Mouse (Mus musculus) MEL (cell line): ENCODE results near the gene Cnppd1. TPM values are rescaled to one million over a fixed set of nuclear protein-coding genes. Genes with fewer than 3 reads are reported as not detected.

Source experiments
- DNase-seq: peaks from one replicate; pipeline ENCODE4 v3.0.0; 2011; ENCODE audit warnings: low read depth, low spot score
- H3K27ac ChIP-seq: 2 replicates; pipeline ENCODE4 v1.5.1; 2012; ENCODE audit warnings: low read depth, mild to moderate bottlenecking, control low read depth, low read length, moderate library complexity; ENCODE audit not compliant: control insufficient read depth
- H3K27me3 ChIP-seq, 2 experiments: fragments of 150-350 bp in 1 of 2; sonication (generic) in 1 of 2; 2 replicates each; pipeline ENCODE4 v1.6.1; 2012; ENCODE audit warnings: low read length in 2 of 2, mild to moderate bottlenecking in 2 of 2, improper control_type of control experiment in 1 of 2, moderate library complexity in 1 of 2; ENCODE audit not compliant: insufficient read depth in 2 of 2, control insufficient read depth in 1 of 2
- H3K36me3 ChIP-seq, 2 experiments: 2 replicates each; pipeline ENCODE4 v1.6.1; 2012 to 2014; ENCODE audit warnings: low read length in 2 of 2, improper control_type of control experiment in 1 of 2, inconsistent platforms in 1 of 2, mild to moderate bottlenecking in 1 of 2; ENCODE audit not compliant: insufficient read depth in 2 of 2, control insufficient read depth in 1 of 2
- H3K4me1 ChIP-seq, 2 experiments: fragments of 150-350 bp in 1 of 2; sonication (generic) in 1 of 2; 2 replicates each; pipeline ENCODE4 v1.6.1; 2012; ENCODE audit warnings: low read length in 2 of 2, improper control_type of control experiment in 1 of 2, mild to moderate bottlenecking in 1 of 2; ENCODE audit not compliant: insufficient read depth in 2 of 2, control insufficient read depth in 1 of 2
- H3K4me3 ChIP-seq, 2 experiments: fragments of 150-350 bp in 1 of 2; sonication (generic) in 1 of 2; 2 replicates each; pipeline ENCODE4 v1.5.1; 2012; ENCODE audit warnings: low read depth in 2 of 2, low read length in 2 of 2, mild to moderate bottlenecking in 2 of 2, moderate library complexity in 2 of 2, control low read depth in 1 of 2, improper control_type of control experiment in 1 of 2; ENCODE audit not compliant: control insufficient read depth in 1 of 2, insufficient read depth in 1 of 2
- H3K79me2 ChIP-seq: 2 replicates; pipeline ENCODE4 v1.6.1; 2012; ENCODE audit warnings: mild to moderate bottlenecking, low read length, moderate library complexity; ENCODE audit not compliant: control insufficient read depth, poor library complexity, insufficient read depth
- H3K9ac ChIP-seq: 2 replicates; pipeline ENCODE4 v1.6.1; 2012; ENCODE audit warnings: low read depth, mild to moderate bottlenecking, control low read depth, low read length, moderate library complexity; ENCODE audit not compliant: control insufficient read depth, poor library complexity, severe bottlenecking
- H3K9me3 ChIP-seq: fragments of 150-350 bp; sonication (generic); replicated peaks from 2 replicates; pipeline ENCODE4 v1.6.1; 2012; ENCODE audit warnings: mild to moderate bottlenecking, low read length, improper control_type of control experiment, moderate library complexity; ENCODE audit not compliant: insufficient read depth
- ELF1 ChIP-seq: IDR thresholded peaks from 2 replicates; pipeline ENCODE4 v1.6.1; 2014; ENCODE audit warnings: low read depth, mild to moderate bottlenecking, inconsistent platforms, low read length, improper control_type of control experiment, moderate library complexity
- ETS1 ChIP-seq: IDR thresholded peaks from 2 replicates; pipeline ENCODE4 v1.6.1; 2012; ENCODE audit warnings: low read depth, mild to moderate bottlenecking, inconsistent platforms, low read length, improper control_type of control experiment, moderate library complexity
- GABPA ChIP-seq: IDR thresholded peaks from 2 replicates; pipeline ENCODE4 v1.6.1; 2012; ENCODE audit warnings: low read depth, mild to moderate bottlenecking, inconsistent platforms, low read length, improper control_type of control experiment, moderate library complexity
- GATA1 ChIP-seq: IDR thresholded peaks from 2 replicates; pipeline ENCODE4 v1.6.1; 2011; ENCODE audit warnings: low read depth, low read length, improper control_type of control experiment
- MAX ChIP-seq: IDR thresholded peaks from 2 replicates; pipeline ENCODE4 v1.6.1; 2011; ENCODE audit warnings: low read length, improper control_type of control experiment
- MEF2A ChIP-seq: IDR thresholded peaks from 2 replicates; pipeline ENCODE4 v1.6.1; 2014; ENCODE audit warnings: low read depth, mild to moderate bottlenecking, inconsistent platforms, low read length, improper control_type of control experiment; ENCODE audit not compliant: poor library complexity, insufficient replicate concordance, severe bottlenecking; ENCODE audit errors: extremely low read depth
- MXI1 ChIP-seq: IDR thresholded peaks from 2 replicates; pipeline ENCODE4 v1.6.1; 2011; ENCODE audit warnings: mild to moderate bottlenecking, low read depth, low read length, improper control_type of control experiment
- MYB ChIP-seq: IDR thresholded peaks from 2 replicates; pipeline ENCODE4 v1.6.1; 2011; ENCODE audit warnings: mild to moderate bottlenecking, low read depth, low read length, improper control_type of control experiment
- POLR2A ChIP-seq, 2 experiments: IDR thresholded peaks; 2 replicates each; pipeline ENCODE4 v1.6.1; 2011 to 2012; ENCODE audit warnings: low read length in 2 of 2, mild to moderate bottlenecking in 2 of 2, control low read depth in 1 of 2, improper control_type of control experiment in 1 of 2, low read depth in 1 of 2, moderate library complexity in 1 of 2; ENCODE audit not compliant: control insufficient read depth in 1 of 2, insufficient read depth in 1 of 2, poor library complexity in 1 of 2
- POLR2AphosphoS2 ChIP-seq: IDR thresholded peaks from 2 replicates; pipeline ENCODE4 v1.6.1; 2011; ENCODE audit warnings: low read length, improper control_type of control experiment
- SMC3 ChIP-seq: IDR thresholded peaks from 2 replicates; pipeline ENCODE4 v1.6.1; 2011; ENCODE audit warnings: low read depth, low read length, improper control_type of control experiment
- TAL1 ChIP-seq: IDR thresholded peaks from 2 replicates; pipeline ENCODE4 v1.6.1; 2012; ENCODE audit warnings: mild to moderate bottlenecking, inconsistent platforms, low read length, moderate library complexity, mixed read lengths
- TCF12 ChIP-seq: IDR thresholded peaks from 2 replicates; pipeline ENCODE4 v1.6.1; 2014; ENCODE audit warnings: low read depth, mild to moderate bottlenecking, inconsistent platforms, low read length, improper control_type of control experiment, moderate library complexity
- UBTF ChIP-seq: IDR thresholded peaks from 2 replicates; pipeline ENCODE4 v1.6.1; 2012; ENCODE audit warnings: low read depth, mild to moderate bottlenecking, inconsistent platforms, low read length, improper control_type of control experiment, moderate library complexity, borderline replicate concordance; ENCODE audit not compliant: insufficient read depth
- USF1 ChIP-seq: IDR thresholded peaks from 2 replicates; pipeline ENCODE4 v1.6.1; 2014; ENCODE audit warnings: low read depth, mild to moderate bottlenecking, inconsistent platforms, low read length, improper control_type of control experiment, moderate library complexity
- USF2 ChIP-seq, 2 experiments: IDR thresholded peaks; 2 replicates each; pipeline ENCODE4 v1.6.1; 2011 to 2012; ENCODE audit warnings: improper control_type of control experiment in 2 of 2, low read length in 2 of 2, borderline replicate concordance in 1 of 2, inconsistent platforms in 1 of 2, low read depth in 1 of 2, mild to moderate bottlenecking in 1 of 2; ENCODE audit not compliant: insufficient read depth in 1 of 2
- ZNF384 ChIP-seq: IDR thresholded peaks from 2 replicates; pipeline ENCODE4 v1.6.1; 2012; ENCODE audit warnings: low read depth, mild to moderate bottlenecking, inconsistent platforms, low read length, improper control_type of control experiment
- polyA plus RNA-seq, 2 experiments: library from polyadenylated mRNA; stranded (reverse) in 1 of 2; unstranded in 1 of 2; fragments of >175 nt in 1 of 2; fragments of >200 nt in 1 of 2; gene quantifications; 2 replicates each; pipeline versions ENCODE4 v1.2.1 to v1.2.4; 2012; ENCODE audit warnings: low replicate concordance in 2 of 2, low read depth in 1 of 2; ENCODE audit not compliant: insufficient read length in 2 of 2, insufficient read depth in 1 of 2, missing spikeins in 1 of 2
- total RNA-seq: library from RNA; depleted of rRNA; stranded (reverse); fragments of 300-350 nt; gene quantifications from 2 replicates; pipeline ENCODE4 v1.2.3, GENCODE M21; 2012

Cnppd1 gene
- total and polyA plus RNA-seq, 3 experiments = 54.4 to 314 (median 70.1) TPM

DNA sequence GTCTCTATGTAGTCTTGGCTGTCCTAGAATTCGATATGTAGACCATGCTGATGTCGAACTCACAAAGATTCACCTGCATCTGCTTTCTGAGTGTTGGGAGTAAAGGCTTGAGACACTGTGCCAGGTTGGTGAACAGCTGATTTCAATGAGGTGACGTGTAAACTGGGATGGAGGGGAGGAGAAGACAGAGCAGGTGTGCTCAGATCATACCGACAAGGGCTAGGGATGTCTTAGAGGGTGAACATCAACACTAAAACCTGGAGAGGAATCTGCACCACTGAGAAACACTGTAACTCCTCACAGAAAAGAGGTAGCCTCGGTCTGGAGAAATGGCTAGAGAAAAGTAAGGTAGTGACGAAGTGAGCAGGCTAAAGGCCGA is 25.6 kb upstream of the Cnppd1 start:
- H3K9ac ChIP-seq = peak overlapping the region; percentile 48
- DNase-seq = no peak
- H3K36me3 ChIP-seq = no peaks in the 10 kb centered on the region
- no peaks in the 10 kb centered on the region for H3K9me3 ChIP-seq
- peak overlapping the region; percentile 48; the same call in 1 of the 2 replicates for H3K27ac ChIP-seq
- TF ChIP-seq POLR2AphosphoS2 (no peak), MYB (no peak), GABPA (no peak), MEF2A (no peak), MXI1 (no peak), UBTF (no peak), ELF1 (no peak), USF2 (IDR thresholded peaks at IDR 0.05; ENCODE audit: borderline replicate concordance in 1 of 2, insufficient read depth in 1 of 2, low read depth in 1 of 2, low read length in 2 of 2) (no peak), TCF12 (no peak), ZNF384 (no peak), SMC3 (no peak), TAL1 (no peak), MAX (no peak), ETS1 (no peak), USF1 (no peak), POLR2A (IDR thresholded peaks at IDR 0.05; ENCODE audit: control insufficient read depth in 1 of 2, insufficient read depth in 1 of 2, low read depth in 1 of 2, low read length in 2 of 2, poor library complexity in 1 of 2) (no peak)
- peak overlapping the region; percentile 53 to 56 for H3K4me3 ChIP-seq
- peaks cover 0 to 4% of the 10 kb centered on the region in 2 experiments; a peak in 2 of 4 replicates for H3K4me1 ChIP-seq
- no peaks in the 10 kb centered on the region for H3K79me2 ChIP-seq
- no peaks in the 10 kb centered on the region for H3K27me3 ChIP-seq

DNA sequence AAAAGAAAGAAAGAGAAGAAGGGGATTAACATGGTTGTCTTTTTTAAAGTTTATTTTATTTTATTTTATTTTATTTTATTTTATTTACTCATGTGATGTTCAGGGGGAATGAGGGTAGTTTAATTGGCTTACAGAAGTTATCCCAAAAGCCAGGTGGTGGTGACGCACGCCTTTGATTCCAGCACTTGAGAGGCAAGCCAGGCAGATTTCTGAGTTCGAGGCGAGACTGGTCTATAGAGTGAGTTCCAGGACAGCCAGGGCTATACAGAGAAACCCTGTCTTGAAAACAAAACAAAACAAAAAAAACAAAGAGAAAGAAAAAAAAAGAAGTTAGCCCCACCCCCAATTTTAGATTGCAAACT is 17.7 kb upstream of the Cnppd1 start:
- H3K27ac ChIP-seq = peak overlapping the region; percentile 72
- peak overlapping the region; percentile 37 for H3K9ac ChIP-seq
- no peaks in the 10 kb centered on the region for H3K79me2 ChIP-seq
- peaks cover 11 to 18% of the 10 kb centered on the region in 2 experiments for H3K4me1 ChIP-seq
- TF ChIP-seq ZNF384 (0 out of 2 replicates have a peak, but pooled peaks have one; percentile 51), GATA1 (no peak)
- peaks cover 0 to 21% of the 10 kb centered on the region in 2 experiments; a peak in 2 of 4 replicates for H3K36me3 ChIP-seq
- H3K27me3 ChIP-seq = no peaks in the 10 kb centered on the region
- H3K9me3 ChIP-seq = no peaks in the 10 kb centered on the region
- DNase-seq = peak; percentile 52
- peak overlapping the region; percentile 22 to 37; a peak in 3 of 4 replicates for H3K4me3 ChIP-seq
